Mouse (Mus musculus) ES-CJ7 (cell line): ENCODE measurements around the gene Ap2b1.

Source experiments
- DNase-seq: peaks from one replicate; pipeline ENCODE4 v3.0.0; 2011; ENCODE audit warnings: low read depth, low spot score

The Ap2b1 gene

GRCm38 (mm10) chr11:83301431-83301831 lies 2.6 kb downstream of the Ap2b1 start:
- DNase-seq: peak; percentile 29

DNA sequence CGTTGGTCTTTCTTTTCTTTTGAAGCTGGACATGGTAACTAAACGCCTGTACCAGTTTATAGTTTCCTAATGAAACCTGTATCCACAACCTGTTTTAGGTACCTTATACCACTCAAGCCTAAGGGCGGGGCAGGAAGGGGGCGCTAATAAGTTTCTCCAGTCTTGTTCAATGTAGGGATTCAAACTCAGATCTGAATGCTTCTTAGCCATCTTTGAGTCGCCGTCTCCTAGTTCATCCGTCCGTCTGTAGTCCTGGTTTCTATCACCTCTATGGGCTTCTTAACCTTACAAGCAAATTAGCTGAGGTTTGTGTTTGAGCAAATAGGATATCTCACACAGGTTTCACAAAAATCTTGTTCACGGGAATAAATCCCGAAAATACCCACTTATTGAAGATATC lies 3.3 kb downstream of the Ap2b1 start:
- no peak for DNase-seq

- peak; percentile 98 for DNase-seq
Measured at GRCm38 (mm10) chr11:83302526-83303251, 3.9 kb downstream of the Ap2b1 start, which contains the start of gene Pex12. Gene Pex12 (minus strand): TSS chr11:83302586.

- DNase-seq: peak; percentile 46
Measured at GRCm38 (mm10) chr11:83303751-83304150, 4.9 kb downstream of the Ap2b1 start.

GRCm38 (mm10) chr11:83304485-83304884 lies 5.7 kb downstream of the Ap2b1 start:
- DNase-seq: no peak

DNA sequence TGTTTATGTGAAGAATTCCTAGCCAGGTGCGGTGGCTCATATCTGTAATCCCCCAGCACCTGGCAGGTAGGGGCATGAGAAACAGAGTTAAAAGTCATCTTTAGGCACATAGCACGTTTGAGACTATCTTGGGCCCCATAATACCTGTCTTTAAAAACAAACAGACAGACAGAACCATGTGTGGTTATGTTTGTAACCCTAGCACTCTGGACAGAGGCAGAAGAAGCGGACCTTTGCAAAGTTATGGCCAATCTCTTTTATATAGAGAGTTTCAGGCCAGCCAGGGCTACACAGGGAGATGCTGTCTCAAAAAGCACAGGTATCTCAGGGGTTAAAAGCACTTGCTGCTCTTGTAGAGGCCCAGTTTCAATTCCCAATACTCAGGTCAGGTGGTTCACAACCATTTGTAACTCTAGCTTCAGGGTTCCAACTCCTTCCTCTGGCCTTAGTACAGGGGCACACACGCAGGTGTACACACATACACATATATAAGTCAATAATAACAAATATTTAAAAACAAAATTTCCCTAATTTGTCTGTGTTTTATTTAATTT lies 8.0 kb downstream of the Ap2b1 start:
- DNase-seq: no peak

DNA sequence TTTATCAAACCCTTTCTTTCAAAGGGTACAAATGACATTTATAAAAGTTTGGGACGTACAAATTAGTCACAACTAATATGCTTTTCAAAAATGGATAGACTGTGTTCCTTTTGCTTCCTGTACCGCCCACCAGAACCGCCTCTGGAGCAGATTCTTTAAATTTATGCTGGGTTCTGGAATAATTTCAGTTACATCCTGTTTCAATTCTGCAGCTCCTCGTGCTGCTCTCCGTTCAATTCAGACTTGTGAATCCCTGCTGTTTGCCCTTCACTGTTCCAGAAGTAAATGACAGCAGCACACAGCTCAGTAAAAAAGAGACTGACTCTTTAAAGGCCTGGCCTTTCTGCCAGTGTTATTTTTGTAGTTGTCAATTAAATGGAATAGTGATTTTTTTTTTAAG lies 13.6 kb downstream of the Ap2b1 start:
- no peak for DNase-seq

DNA sequence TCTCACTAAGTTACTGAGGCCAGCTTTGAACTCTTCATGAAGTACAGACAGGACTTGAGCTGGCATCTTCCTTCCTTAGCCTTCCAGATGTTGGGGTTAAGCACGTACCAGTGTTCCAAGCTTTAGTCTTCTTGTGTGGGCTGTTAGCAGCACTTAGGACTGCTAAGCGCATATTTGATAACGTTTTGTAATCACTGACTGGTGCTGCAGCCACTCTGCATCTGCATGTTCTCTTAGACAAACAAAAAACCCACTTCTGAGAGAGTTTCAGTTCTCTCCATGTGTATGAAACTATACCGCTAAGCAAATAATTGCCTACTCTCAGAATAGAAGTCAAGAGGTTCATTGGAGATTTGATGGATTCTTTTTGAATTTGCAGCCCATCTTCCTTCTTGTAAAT lies 20.2 kb downstream of the Ap2b1 start:
- DNase-seq: no peak

DNA sequence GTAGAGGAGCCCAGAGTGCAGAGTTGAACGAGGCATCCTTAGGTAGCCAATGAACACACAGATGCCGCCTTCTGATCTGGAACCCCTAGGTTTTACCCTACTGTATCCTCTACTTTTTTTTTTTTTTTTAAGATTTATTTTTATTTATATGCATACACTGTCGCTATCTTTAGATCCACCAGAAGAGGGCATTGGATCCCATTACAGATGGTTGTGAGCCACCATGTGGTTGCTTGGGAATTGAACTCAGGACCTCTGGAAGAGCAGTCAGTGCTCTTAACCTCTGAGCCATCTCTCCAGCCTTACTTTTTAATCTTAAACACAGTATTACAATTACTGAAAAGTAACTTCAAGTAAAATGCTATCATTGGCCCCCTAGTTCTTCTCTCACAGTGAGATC lies 27.9 kb downstream of the Ap2b1 start:
- peak; percentile 7 for DNase-seq

- DNase-seq: peak; percentile 67
Measured at GRCm38 (mm10) chr11:83327427-83327826, 28.6 kb downstream of the Ap2b1 start.

GRCm38 (mm10) chr11:83335826-83336225 lies 37.0 kb downstream of the Ap2b1 start:
- no peak for DNase-seq

DNA sequence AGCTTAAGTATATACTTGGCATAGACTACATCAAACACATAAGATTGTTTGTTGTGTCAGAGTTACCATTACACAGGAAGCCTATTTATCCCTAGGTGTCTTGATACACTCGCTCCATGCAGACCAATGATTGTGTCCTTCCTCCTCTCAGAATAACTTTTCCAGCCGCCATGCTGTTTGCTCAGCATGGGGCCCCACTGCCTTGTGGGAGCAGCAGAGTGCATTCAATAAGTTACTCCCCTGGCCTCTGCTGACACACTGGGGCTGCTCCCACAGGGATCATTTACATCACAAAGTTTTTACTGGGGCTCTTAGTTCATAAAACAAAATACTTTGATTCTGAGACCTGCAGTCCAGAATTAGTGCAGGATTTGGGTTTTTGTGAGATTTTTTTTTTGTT lies 40.9 kb downstream of the Ap2b1 start:
- DNase-seq: peak; percentile 36

DNA sequence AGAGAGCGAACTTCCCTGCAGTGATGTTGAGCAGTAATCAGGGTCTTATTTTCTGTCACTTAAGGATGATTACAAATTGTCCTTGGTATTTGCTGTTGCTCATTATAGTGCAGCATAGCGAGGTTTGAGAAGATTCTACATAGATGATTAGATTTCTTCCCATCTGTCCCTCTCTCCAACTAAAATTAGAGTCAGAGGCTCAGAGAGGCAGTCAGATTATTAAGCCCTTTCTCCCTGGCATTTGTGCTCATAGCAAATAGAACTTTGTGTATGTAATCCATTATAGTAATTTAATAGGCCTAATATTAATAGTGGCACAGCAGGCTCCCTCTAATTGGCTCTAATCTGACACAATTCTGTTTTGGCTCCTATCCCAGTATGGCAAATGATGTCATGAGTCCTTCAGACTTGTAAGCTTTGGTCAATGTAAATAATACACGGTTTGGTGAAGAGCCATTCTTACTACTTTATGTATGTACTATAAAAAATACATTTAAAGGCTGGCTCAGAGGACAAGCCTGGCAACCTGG lies 43.0 kb downstream of the Ap2b1 start:
- DNase-seq: no peak

- no peak for DNase-seq
Measured at GRCm38 (mm10) chr11:83355428-83355827, 56.6 kb downstream of the Ap2b1 start.

DNA sequence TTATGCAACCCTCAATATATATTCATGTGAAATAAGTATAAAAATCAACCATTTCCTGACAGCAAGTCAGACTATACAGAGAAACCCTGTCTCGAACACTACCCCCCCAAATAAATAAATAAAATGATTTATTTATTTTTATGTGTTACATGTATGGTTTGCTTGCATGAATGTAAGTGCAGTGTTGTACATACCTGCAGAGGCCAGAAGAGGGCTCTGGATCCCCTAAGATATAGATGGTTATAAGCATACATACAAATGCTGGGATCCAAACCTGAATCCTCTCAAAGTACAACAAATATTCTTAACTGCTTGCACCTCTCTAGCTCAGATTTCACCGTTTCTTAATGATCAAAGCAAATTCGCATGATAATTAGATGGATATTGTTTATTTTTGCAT lies 58.6 kb downstream of the Ap2b1 start:
- peak; percentile 33 for DNase-seq

- DNase-seq: no peak
Measured at GRCm38 (mm10) chr11:83364656-83365055, 65.8 kb downstream of the Ap2b1 start.

DNA sequence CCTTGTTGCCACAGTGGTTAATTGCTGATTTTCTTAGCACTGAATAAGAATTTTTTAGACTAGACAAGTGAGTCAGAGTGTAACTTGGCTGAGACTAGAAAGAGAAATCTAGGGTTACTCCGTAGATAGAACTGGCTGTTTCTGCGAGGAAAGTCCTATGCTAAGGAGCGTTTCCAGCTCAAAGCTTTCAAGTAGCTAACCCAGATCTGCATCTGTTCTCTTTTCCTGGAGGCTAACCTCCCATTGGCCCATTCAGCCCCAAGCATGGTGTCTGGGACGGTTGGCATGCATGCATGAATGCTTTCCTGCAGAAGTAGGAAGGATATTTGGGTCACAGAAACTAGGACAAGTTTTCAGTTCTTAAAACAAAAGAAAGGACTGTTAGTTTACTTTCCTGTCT lies 72.4 kb downstream of the Ap2b1 start:
- DNase-seq: no peak

GRCm38 (mm10) chr11:83379745-83380341 lies 81.0 kb downstream of the Ap2b1 start:
- DNase-seq: no peak

DNA sequence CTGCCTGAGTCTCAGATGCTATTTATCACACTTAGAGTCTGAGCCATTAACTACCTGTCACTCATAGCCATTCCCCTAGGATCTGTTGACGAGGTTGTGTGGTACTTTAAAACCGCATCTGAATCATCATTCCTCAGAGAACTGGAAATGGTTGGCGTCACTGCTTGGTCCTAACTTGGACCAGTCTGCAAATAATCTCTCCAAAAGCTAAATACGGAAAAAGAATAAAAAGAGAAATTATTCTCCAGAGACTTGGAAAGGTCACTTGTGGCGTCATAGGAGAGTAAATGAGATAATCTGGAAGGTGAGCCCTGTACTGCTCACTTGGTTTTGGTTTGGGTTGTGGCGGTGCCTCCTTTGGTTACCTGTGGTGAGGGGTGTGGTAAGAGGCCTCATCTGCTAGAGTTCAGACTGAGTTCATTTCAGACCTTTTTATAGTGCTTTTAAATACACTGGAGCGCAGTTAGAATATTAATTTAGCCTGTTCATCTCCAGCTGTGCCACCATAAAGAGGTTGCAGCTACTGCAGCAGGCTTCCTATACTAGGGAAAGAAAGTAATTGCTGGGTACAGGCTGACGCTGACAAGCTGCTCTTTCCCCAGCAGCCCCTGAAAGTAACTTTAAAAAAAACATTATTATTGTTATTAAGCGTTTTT lies 84.2 kb downstream of the Ap2b1 start:
- no peak for DNase-seq

DNA sequence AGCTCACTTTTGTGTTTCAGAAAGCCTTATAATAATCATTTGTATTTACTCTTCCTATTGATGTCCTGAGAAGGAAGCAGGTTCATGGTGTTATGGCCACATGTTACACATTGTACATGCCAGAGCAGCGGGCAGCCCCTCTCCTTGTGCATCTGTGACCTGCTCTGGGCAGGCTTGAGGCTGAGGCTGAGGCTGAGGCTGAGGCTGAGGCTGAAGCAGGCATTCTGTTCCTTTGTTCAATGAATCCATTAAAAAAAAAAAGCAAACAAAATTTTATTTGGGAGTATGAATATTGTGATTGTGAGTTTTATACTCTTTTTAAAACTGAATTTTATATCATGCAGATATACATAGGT lies 84.7 kb downstream of the Ap2b1 start:
- no peak for DNase-seq

DNA sequence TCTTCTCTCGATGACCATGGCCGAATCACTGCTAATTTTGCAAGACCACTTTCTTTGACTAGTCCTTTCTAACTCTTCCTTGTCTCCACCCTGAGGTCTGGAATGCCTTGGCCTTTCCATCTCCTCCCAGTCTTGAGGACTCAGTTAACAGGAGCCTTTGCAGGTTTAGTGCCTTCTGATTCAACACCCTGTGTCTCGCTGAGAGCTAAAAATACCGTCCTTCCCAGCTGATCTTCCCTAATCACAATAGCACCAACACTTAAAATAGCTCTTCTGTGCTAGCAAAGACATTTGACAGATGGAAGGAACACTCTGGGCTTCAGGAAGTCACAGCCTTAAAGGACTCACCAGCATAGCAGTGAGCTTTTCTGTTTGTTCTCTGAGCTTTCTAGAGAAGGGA lies 94.2 kb downstream of the Ap2b1 start:
- no peak for DNase-seq

DNA sequence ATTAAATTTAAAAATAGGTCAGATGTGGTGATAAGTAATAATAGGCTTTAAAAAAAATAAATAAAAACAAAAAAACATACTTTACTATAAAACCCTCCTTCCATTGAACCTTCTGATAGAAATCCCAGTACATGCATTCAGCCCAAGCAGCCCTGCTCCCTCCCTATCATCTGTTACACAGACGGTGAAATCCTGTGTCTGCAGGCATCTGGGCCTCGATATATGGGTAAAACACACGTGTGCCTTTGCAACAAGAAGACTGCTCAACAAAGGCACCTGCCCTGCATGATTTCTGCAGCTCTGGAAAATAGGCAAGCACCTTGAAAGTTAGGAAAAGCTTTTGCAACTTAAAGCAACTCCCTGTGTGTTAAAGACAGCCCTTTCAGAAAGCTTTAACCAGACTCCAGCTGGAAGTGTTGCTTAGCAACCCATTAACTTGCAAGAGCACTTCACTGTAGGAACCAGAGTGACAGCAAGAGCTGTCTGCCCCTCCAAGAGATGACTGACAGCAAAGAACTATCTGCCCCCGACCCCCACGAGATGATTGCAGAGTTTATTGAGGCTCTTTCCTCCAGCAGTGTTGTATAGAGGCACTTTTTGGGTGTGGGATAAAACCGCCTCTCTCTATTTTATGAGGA lies 96.1 kb downstream of the Ap2b1 start:
- no peak for DNase-seq
